Mouse (Mus musculus) midbrain, embryonic 10.5 days (tissue): Measurements from ENCODE around the gene Tifab. TPM values are rescaled to one million over a fixed set of nuclear protein-coding genes. Genes with fewer than 3 reads are reported as not detected.
A peak's percentile ranks its signal among the peaks of the same experiment; 100 is the strongest.

Source experiments
- DNase-seq: peaks from one replicate; pipeline ENCODE4 v3.0.0-alpha.2; 2017; ENCODE audit warnings: low spot score
- H3K27ac ChIP-seq: fragments of 300-500 bp; sonication (generic); replicated peaks from 2 replicates; pipeline ENCODE4 v1.5.1; 2016; ENCODE audit warnings: mild to moderate bottlenecking
- H3K27me3 ChIP-seq: fragments of 300-500 bp; sonication (generic); 2 replicates; pipeline ENCODE4 v1.6.1; 2016; ENCODE audit warnings: low read depth, mild to moderate bottlenecking; ENCODE audit not compliant: poor library complexity, severe bottlenecking
- H3K36me3 ChIP-seq: fragments of 300-500 bp; sonication (generic); 2 replicates; pipeline ENCODE4 v1.6.1; 2016; ENCODE audit warnings: mild to moderate bottlenecking, moderate library complexity
- H3K4me1 ChIP-seq: fragments of 300-500 bp; sonication (generic); 2 replicates; pipeline ENCODE4 v1.6.1; 2016
- H3K4me3 ChIP-seq: fragments of 300-500 bp; sonication (generic); 2 replicates; pipeline ENCODE4 v1.5.1; 2016; ENCODE audit warnings: mild to moderate bottlenecking, moderate library complexity
- H3K9me3 ChIP-seq: fragments of 300-500 bp; sonication (generic); replicated peaks from 2 replicates; pipeline ENCODE4 v1.6.1; 2016; ENCODE audit warnings: mild to moderate bottlenecking
- WGBS: fragments of 180-500 bp; shearing (Covaris S2); methylation state at CpG from one replicate; pipeline ENCODE4 v1.1.7; 2016; 5-methylcytosine and 5-hydroxymethylcytosine counted together
- polyA plus RNA-seq: library from polyadenylated mRNA; unstranded; fragments of >200 nt; fragmentation: Nextera tagmentation; extraction: Ambion mirVana; gene quantifications from 2 replicates; pipeline ENCODE4 v1.2.1, GENCODE M21; 2016

Tifab gene
- polyA plus RNA-seq, 1 experiment from 2014 or later: 1.6 TPM

- WGBS: 58% methylated on average over 22 of the region's 22 CpGs
- peaks cover 6% of the 10 kb centered on the region for H3K4me1 ChIP-seq
- H3K36me3 ChIP-seq: no peaks in the 10 kb centered on the region
- H3K4me3 ChIP-seq: no peak overlapping the region
- H3K27me3 ChIP-seq: 0 out of 2 replicates have a peak, but pooled peaks cover 3% of the 10 kb centered on the region
- H3K9me3 ChIP-seq: no peaks in the 10 kb centered on the region
- DNase-seq: peak; percentile 76
- no peak overlapping the region for H3K27ac ChIP-seq
These were observed 27.1 kb downstream of the Tifab start for GRCm38 (mm10) chr13:56151404-56152226.

- peaks cover 13% of the 10 kb centered on the region for H3K27me3 ChIP-seq
- H3K9me3 ChIP-seq: no peaks in the 10 kb centered on the region
- H3K36me3 ChIP-seq: no peaks in the 10 kb centered on the region
- peaks cover 19% of the 10 kb centered on the region for H3K4me1 ChIP-seq
- no peak overlapping the region for H3K4me3 ChIP-seq
- H3K27ac ChIP-seq: no peak overlapping the region
- WGBS: 24% methylated on average over 3 of the region's 3 CpGs
- peak; percentile 29 for DNase-seq
These were observed 33.2 kb downstream of the Tifab start for GRCm38 (mm10) chr13:56145523-56145922.

DNA sequence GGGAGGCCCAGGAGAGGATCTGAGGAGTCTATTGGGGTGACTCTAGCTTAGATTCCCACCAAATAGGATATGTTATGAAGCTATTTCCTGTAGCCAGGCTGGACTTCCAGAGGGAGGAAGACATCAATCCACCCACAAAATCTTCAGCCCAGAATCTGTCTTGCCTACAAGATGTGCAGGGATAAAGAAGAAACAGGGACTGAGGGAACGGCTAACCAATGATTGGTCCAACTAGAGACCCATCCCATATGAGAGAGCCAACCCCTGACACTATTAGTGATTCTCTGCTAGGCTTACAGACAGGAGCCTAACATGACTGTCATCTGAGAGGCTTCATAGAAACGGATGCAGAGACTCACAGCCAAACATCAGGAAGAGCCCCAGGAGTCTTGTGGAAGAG lies 34.7 kb downstream of the Tifab start:
- H3K36me3 ChIP-seq: no peaks in the 10 kb centered on the region
- no peak for DNase-seq
- H3K4me1 ChIP-seq: peaks cover 15% of the 10 kb centered on the region
- H3K27me3 ChIP-seq: peaks cover 13% of the 10 kb centered on the region
- 57% methylated on average over 2 of the region's 2 CpGs for WGBS
- no peaks in the 10 kb centered on the region for H3K9me3 ChIP-seq
- H3K4me3 ChIP-seq: no peak overlapping the region
- H3K27ac ChIP-seq: no peak overlapping the region

GRCm38 (mm10) chr13:56143151-56143513 lies 35.6 kb downstream of the Tifab start:
- peak overlapping the region; percentile 65 for H3K27ac ChIP-seq
- no peak for DNase-seq

GRCm38 (mm10) chr13:56142382-56143150 lies 36.1 kb downstream of the Tifab start:
- Histone ChIP-seq H3K27ac (peak overlapping the region; percentile 65), H3K9me3 (no peaks in the 10 kb centered on the region), H3K4me1 (peaks cover 15% of the 10 kb centered on the region), H3K36me3 (no peaks in the 10 kb centered on the region), H3K27me3 (peaks cover 13% of the 10 kb centered on the region), H3K4me3 (0 out of 2 replicates have a peak overlapping the region, but pooled peaks have one; percentile 16)
- 15% methylated on average over 11 of the region's 11 CpGs for WGBS
- no peak for DNase-seq

More at GRCm38 (mm10) chr13:56143151-56143513, 35.6 kb downstream of the Tifab start:
- Histone ChIP-seq H3K4me3 (peak overlapping the region; percentile 16; the same call in 1 of the 2 replicates), H3K4me1 (peaks cover 15% of the 10 kb centered on the region), H3K36me3 (no peaks in the 10 kb centered on the region), H3K27me3 (peaks cover 13% of the 10 kb centered on the region), H3K9me3 (no peaks in the 10 kb centered on the region)
- WGBS: 4% methylated on average over 7 of the region's 7 CpGs

DNA sequence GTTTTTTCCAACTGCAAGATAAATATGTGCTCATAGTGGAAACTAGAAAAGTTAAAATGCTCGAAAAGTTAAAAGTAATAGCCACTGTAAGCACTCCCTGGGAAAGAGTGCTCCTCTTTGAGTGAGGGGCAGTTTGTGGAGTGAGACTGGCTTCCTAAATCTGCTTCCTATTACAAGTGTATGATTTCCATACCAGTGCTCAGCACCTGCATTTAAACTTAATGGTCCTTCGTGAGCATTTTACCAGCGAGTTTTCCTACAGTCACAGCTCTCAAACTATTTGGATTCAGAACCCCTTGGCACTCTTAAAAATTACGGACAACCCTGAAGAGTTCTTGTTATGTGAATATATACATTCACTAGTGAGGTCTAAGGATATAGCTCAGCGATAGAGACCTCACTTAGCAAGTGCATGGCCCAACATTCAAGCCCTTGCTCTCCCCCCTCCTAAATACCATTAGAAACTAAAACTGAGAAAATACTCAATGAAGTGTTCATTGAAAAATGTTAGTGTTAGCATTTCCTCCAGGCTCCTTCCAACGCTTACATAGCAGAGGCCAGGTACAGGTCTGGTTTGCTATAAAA lies 39.4 kb downstream of the Tifab start:
- 69% methylated on average over 6 of the region's 6 CpGs for WGBS
- DNase-seq: no peak
- Histone ChIP-seq H3K27me3 (peaks cover 8% of the 10 kb centered on the region), H3K4me1 (peaks cover 32% of the 10 kb centered on the region), H3K9me3 (no peaks in the 10 kb centered on the region), H3K4me3 (no peak overlapping the region), H3K27ac (no peak overlapping the region), H3K36me3 (no peaks in the 10 kb centered on the region)

GRCm38 (mm10) chr13:56136200-56136599 lies 42.5 kb downstream of the Tifab start, which contains the start of gene H2afy:
TSS of gene H2afy (minus strand) at chr13:56136361.
- DNase-seq: no peak
- Histone ChIP-seq H3K4me1 (peaks cover 42% of the 10 kb centered on the region), H3K4me3 (peak within 1 kb of the TSS; percentile 100), H3K27me3 (no peaks in the 10 kb centered on the region), H3K36me3 (peaks cover 24% of the 10 kb centered on the region), H3K9me3 (no peaks in the 10 kb centered on the region), H3K27ac (peak within 1 kb of the TSS; percentile 99)
- 87% methylated on average over 2 of the region's 2 CpGs for WGBS

DNA sequence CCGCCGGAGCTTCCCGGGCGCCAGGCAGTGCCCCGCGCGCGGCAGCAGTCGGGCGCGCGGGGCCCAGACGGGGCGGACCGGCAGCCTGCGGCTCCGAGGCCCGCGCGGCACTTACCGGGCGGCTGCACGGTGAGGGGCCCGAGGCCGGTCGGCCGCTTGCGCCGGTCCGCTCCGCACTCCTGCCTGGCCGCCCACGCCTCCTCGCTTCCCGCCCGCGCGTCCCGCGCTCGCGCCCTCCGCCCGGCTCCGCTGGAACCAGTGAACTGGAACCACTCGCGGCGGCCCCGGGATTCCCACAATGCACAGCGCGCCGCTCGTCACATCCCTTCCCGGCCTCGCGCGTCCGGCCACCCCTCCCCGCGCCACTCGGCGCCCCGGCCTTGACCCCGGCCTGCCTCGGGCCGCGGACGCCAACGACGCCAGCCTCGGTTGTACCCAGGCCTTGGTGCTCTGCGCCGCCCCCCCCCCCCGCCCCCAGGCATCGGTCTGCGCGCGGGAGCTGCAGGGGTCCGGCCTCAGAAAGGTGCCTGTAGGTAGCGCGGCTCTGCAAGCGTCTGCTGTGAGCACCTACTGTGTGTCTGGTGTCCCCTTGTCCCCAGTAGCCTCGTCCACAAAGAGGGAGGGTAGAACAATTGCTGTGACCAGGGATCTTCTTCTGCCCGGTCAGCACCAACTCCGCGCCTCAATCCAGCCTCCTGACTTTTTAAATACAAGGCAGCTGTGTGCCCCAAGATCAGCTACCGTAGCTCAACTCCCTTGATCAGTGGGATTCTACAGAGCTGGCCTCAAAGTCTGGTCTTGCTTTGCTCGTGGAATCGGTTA lies 43.2 kb downstream of the Tifab start:
- peak; percentile 91 for DNase-seq
- Histone ChIP-seq H3K36me3 (peaks cover 31% of the 10 kb centered on the region), H3K9me3 (no peaks in the 10 kb centered on the region), H3K4me3 (peak overlapping the region; percentile 100), H3K27ac (peak overlapping the region; percentile 99), H3K27me3 (no peaks in the 10 kb centered on the region), H3K4me1 (peaks cover 42% of the 10 kb centered on the region)
- WGBS: 1% methylated on average over 89 of the region's 89 CpGs

DNA sequence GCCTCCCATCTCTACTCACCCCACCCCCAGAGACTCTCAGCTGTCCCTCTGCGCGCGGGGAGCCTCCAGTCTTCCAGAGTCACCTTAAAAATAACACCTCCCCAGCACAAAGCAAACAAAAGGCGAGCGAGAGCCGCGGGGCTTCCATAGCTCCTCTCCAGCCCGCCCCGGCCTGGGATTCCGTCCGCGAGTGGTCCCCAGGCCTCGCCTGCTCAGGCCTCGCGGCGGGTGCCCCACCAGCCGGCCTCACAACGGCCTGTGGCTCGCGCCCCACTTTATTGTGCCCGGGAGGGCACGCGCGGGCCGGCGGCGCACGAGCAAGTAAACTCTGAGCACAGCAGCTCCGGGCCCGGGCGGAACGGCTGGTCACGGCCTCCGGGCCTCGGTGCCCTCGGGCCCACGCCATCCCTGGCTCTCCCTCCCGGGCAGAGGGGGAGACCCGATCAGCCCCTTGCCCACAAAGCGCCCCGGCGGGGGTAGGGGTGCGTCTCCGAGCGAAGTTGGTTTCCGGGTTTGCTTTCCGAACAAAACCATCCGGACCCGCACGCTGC lies 44.0 kb downstream of the Tifab start:
- H3K9me3 ChIP-seq: no peaks in the 10 kb centered on the region
- H3K36me3 ChIP-seq: peaks cover 39% of the 10 kb centered on the region
- under 1% methylated on average over 50 of the region's 50 CpGs for WGBS
- H3K4me3 ChIP-seq: peak overlapping the region; percentile 100
- H3K4me1 ChIP-seq: peaks cover 42% of the 10 kb centered on the region
- DNase-seq: peak; percentile 60
- H3K27me3 ChIP-seq: no peaks in the 10 kb centered on the region
- peak overlapping the region; percentile 99 for H3K27ac ChIP-seq

GRCm38 (mm10) chr13:56134031-56134430 lies 44.7 kb downstream of the Tifab start:
- Histone ChIP-seq H3K27ac (peak overlapping the region; percentile 99), H3K4me1 (peaks cover 42% of the 10 kb centered on the region)
- WGBS: 61% methylated on average over 5 of the region's 5 CpGs

GRCm38 (mm10) chr13:56132941-56133340 lies 45.7 kb downstream of the Tifab start:
- Histone ChIP-seq H3K36me3 (peaks cover 55% of the 10 kb centered on the region), H3K4me1 (peaks cover 42% of the 10 kb centered on the region), H3K27me3 (no peaks in the 10 kb centered on the region), H3K4me3 (peak overlapping the region; percentile 100; the same call in 1 of the 2 replicates), H3K27ac (no peak overlapping the region), H3K9me3 (peaks cover 6% of the 10 kb centered on the region)
- 91% methylated on average over 7 of the region's 7 CpGs for WGBS
- DNase-seq: no peak

More at GRCm38 (mm10) chr13:56134031-56134430, 44.7 kb downstream of the Tifab start:
- no peak for DNase-seq
- peaks cover 44% of the 10 kb centered on the region for H3K36me3 ChIP-seq
- peak overlapping the region; percentile 100 for H3K4me3 ChIP-seq
- H3K9me3 ChIP-seq: no peaks in the 10 kb centered on the region
- no peaks in the 10 kb centered on the region for H3K27me3 ChIP-seq
